Mouse (Mus musculus) limb, embryonic 11.5 days (tissue): Measurements from ENCODE around the gene Akap6. TPM values are rescaled to one million over a fixed set of nuclear protein-coding genes. Genes with fewer than 3 reads are reported as not detected.
A peak's percentile ranks its signal among the peaks of the same experiment; 100 is the strongest.

Source experiments
- ATAC-seq: fragments of 200-750 bp; cut with Nextera tagmentation; 2 replicates; pipeline ENCODE4 v1.8.0; 2017; ENCODE audit warnings: low read depth; ENCODE audit not compliant: insufficient number of reproducible peaks, low FRiP score, low TSS enrichment
- DNase-seq: peaks from one replicate; pipeline ENCODE4 v3.0.0-alpha.2; 2015; ENCODE audit warnings: low spot score
- H3K27ac ChIP-seq: fragments of 300-500 bp; sonication (generic); replicated peaks from 2 replicates; pipeline ENCODE4 v1.5.1; 2014; ENCODE audit warnings: low read depth, mild to moderate bottlenecking, low read length
- H3K27me3 ChIP-seq: fragments of 300-500 bp; sonication (generic); 2 replicates; pipeline ENCODE4 v1.6.1; 2014; ENCODE audit warnings: mild to moderate bottlenecking, low read length, mixed read lengths; ENCODE audit not compliant: control insufficient read depth, insufficient read depth
- H3K36me3 ChIP-seq: fragments of 300-500 bp; sonication (generic); 2 replicates; pipeline ENCODE4 v1.6.1; 2014; ENCODE audit warnings: mild to moderate bottlenecking, low read length, moderate library complexity, mixed read lengths; ENCODE audit not compliant: control insufficient read depth, insufficient read depth
- H3K4me1 ChIP-seq: fragments of 300-500 bp; sonication (generic); 2 replicates; pipeline ENCODE4 v1.6.1; 2014; ENCODE audit warnings: low read length, mixed read lengths; ENCODE audit not compliant: control insufficient read depth, insufficient read depth
- H3K4me2 ChIP-seq: fragments of 300-500 bp; sonication (generic); 2 replicates; pipeline ENCODE4 v1.6.1; 2014; ENCODE audit warnings: low read depth, mild to moderate bottlenecking, moderate library complexity; ENCODE audit not compliant: severe bottlenecking
- H3K4me3 ChIP-seq: fragments of 300-500 bp; sonication (generic); 2 replicates; pipeline ENCODE4 v1.5.1; 2014; ENCODE audit warnings: low read depth, low read length
- H3K9ac ChIP-seq: fragments of 300-500 bp; sonication (generic); 2 replicates; pipeline ENCODE4 v1.6.1; 2014; ENCODE audit warnings: mild to moderate bottlenecking, low read length
- H3K9me3 ChIP-seq: fragments of 300-500 bp; sonication (generic); 2 replicates; pipeline ENCODE4 v1.6.1; 2016; ENCODE audit warnings: low read length; ENCODE audit not compliant: control insufficient read depth
- WGBS: fragments of 180-500 bp; shearing (Covaris S2); extraction: QIAGEN DNeasy Blood & Tissue Kit; methylation state at CpG from one replicate; pipeline ENCODE4 v1.1.7; 2014; 5-methylcytosine and 5-hydroxymethylcytosine counted together
- polyA plus RNA-seq: library from polyadenylated mRNA; unstranded; fragments of >200 nt; fragmentation: Nextera tagmentation; extraction: Ambion mirVana; gene quantifications from 2 replicates; pipeline ENCODE4 v1.2.1, GENCODE M21; 2014

Akap6 gene
- polyA plus RNA-seq, 1 experiment from 2014 or later = 0.29 TPM

DNA sequence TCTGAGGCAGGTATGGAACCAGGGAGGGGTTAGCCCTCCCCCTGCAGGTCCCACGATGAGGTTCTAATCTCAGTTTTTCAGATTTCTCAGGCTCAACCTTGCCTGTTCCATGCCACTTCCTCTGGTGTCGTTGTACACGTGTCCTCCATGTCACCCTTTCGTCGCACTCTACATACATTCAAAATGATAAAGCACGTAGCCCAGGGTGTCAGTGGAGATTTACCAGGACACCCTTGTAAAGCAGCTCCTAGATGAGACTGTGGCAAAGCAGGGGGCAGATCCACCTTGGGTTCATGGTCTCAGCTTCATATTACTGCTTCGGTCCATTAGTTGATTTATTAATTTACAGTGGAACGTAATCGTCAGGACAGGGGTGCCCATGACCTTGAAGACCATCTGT lies 100.5 kb downstream of the Akap6 start:
- ATAC-seq (no peak), DNase-seq (no peak)
- H3K4me3 ChIP-seq = no peak overlapping the region
- WGBS = 83% methylated on average over 9 of the region's 9 CpGs
- H3K27me3 ChIP-seq = no peaks in the 10 kb centered on the region
- no peaks in the 10 kb centered on the region for H3K9me3 ChIP-seq
- H3K4me1 ChIP-seq = no peaks in the 10 kb centered on the region
- no peak overlapping the region for H3K27ac ChIP-seq
- H3K4me2 ChIP-seq = no peak overlapping the region
- no peak overlapping the region for H3K9ac ChIP-seq
- no peaks in the 10 kb centered on the region for H3K36me3 ChIP-seq

DNA sequence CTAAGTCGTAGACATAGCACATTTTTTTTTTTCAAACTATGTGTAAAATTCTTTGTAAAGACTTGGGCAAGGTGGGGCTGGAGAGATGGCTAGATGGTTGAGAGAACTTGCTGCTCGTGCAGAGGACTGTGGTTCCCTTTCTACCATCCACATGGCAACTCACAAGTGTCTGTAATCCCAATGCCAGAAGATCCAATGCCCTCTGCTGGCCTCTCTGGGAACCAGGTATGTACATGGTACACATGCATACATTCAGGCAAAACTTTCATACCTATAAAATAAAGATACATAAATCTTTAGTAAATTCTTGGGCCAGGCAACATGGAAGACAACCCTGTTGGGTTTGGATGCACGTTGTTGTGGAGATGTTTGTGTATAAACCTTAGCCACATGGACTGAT lies 107.1 kb downstream of the Akap6 start:
- Histone ChIP-seq H3K4me1 (no peaks in the 10 kb centered on the region), H3K9me3 (no peaks in the 10 kb centered on the region), H3K27me3 (no peaks in the 10 kb centered on the region), H3K9ac (no peak overlapping the region), H3K4me2 (no peak overlapping the region), H3K27ac (no peak overlapping the region), H3K4me3 (no peak overlapping the region), H3K36me3 (no peaks in the 10 kb centered on the region)
- WGBS = 75% methylated on average over 3 of the region's 3 CpGs
- DNase-seq = no peak
- no peak for ATAC-seq

DNA sequence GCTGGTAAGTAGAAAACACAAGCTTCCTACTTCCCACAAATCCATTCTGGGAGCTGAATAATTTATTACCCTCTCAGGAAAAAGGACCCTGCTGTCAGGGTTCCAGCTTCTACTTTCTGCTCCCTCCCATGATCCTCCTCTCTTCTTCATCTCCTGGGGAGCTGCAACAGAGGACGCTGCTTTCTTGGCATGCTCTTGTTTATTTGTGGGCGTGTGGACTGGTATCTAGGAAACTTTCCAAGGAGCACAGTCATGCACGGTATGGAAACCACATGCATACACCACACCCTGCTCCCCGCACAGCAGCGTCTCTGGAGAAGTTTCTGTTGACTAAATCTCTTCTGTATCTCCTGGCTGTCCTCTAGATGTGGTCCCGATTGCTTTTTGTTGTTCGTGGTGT lies 119.4 kb downstream of the Akap6 start:
- ATAC-seq (no peak), DNase-seq (no peak)
- Histone ChIP-seq H3K27ac (no peak overlapping the region), H3K27me3 (no peaks in the 10 kb centered on the region), H3K36me3 (no peaks in the 10 kb centered on the region), H3K4me2 (no peak overlapping the region), H3K4me3 (no peak overlapping the region), H3K9ac (no peak overlapping the region), H3K9me3 (no peaks in the 10 kb centered on the region), H3K4me1 (no peaks in the 10 kb centered on the region)
- 78% methylated on average over 7 of the region's 7 CpGs for WGBS

DNA sequence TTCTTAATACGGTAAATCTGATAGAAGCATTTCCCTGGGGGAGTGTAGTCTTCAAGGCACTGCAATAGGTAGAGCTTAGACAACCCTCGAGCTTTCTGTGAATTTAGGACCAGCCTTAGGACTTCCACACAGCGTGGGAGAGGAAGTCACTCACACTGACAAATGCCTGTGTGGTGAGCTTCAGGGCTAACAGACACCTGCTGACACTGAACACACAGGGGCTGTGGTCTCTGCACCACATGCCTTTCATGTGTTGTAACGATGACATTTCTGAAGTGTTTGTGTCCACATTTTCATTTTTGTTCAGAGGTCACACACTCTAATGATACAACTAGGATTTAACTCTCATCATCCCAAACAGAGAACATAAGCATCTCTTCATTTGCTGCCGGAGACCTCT lies 125.6 kb downstream of the Akap6 start:
- H3K4me2 ChIP-seq = no peak overlapping the region
- no peaks in the 10 kb centered on the region for H3K9me3 ChIP-seq
- H3K36me3 ChIP-seq = no peaks in the 10 kb centered on the region
- no peak overlapping the region for H3K27ac ChIP-seq
- no peaks in the 10 kb centered on the region for H3K27me3 ChIP-seq
- 94% methylated on average over 5 of the region's 5 CpGs for WGBS
- no peak overlapping the region for H3K9ac ChIP-seq
- H3K4me3 ChIP-seq = no peak overlapping the region
- H3K4me1 ChIP-seq = no peaks in the 10 kb centered on the region
- DNase-seq (no peak), ATAC-seq (no peak)

DNA sequence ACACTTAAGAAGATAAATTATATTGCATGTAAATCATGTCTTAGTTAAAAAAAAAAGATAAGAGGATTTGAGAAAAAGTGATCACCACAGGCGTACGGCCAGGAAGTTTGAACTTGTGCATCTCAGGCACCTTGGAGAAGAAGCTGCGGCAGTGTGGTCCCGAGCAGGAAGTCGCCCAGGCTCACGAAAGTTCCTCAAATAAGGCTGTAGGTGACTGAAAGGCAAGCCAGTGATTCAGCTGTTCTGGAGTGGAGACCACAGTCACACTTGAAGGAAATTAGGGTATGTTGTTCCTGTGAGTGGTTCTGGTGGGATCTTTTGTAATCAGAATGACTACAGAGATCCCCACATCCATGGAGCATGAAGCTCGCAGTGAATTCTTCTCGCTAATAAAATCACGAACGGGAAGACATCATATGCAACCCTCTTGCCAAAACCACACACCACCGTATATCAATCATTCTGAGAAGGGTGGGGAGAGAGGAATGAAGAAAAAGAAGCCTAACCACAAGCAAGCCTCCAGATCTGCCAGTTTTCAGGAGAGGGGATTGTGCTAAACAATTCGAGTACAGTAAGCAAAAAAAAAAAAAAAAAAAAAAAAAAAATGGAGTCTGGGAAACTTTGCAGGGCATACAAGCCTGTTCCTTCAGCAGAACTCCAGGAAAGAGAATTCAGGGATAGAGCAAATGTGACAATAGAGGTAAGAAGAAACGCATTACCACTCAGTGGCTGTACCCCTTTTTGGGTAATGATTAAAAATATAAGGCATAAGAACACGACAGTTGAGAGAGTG lies 130.0 kb downstream of the Akap6 start:
- Histone ChIP-seq H3K27ac (no peak overlapping the region), H3K4me1 (no peaks in the 10 kb centered on the region), H3K27me3 (no peaks in the 10 kb centered on the region), H3K9ac (no peak overlapping the region), H3K9me3 (no peaks in the 10 kb centered on the region), H3K36me3 (no peaks in the 10 kb centered on the region), H3K4me3 (no peak overlapping the region), H3K4me2 (no peak overlapping the region)
- ATAC-seq (no peak), DNase-seq (no peak)
- WGBS = 80% methylated on average over 14 of the region's 14 CpGs

DNA sequence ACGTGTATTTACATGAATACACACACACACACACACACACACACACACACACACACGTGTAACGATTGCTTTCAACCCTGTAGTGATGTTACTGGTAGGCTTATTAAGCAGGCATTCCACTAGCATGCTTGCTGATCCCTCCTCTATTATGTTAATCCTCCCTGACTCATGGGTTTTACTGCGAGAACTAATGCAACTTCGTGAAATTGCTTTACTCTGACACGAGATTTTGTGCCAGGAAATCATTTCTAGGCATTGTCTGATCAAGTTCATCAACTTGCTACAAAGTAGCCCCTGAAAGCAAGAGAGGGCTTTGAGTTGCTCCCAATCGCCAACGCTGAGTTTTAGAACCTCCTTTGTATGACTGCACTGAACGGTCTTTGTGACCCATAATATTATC lies 132.6 kb downstream of the Akap6 start:
- Histone ChIP-seq H3K4me3 (no peak overlapping the region), H3K4me1 (peaks cover 10% of the 10 kb centered on the region), H3K27ac (no peak overlapping the region), H3K4me2 (no peak overlapping the region), H3K9me3 (no peaks in the 10 kb centered on the region), H3K9ac (no peak overlapping the region), H3K36me3 (no peaks in the 10 kb centered on the region), H3K27me3 (no peaks in the 10 kb centered on the region)
- no peak for ATAC-seq
- no peak for DNase-seq
- 66% methylated on average over 9 of the region's 9 CpGs for WGBS

DNA sequence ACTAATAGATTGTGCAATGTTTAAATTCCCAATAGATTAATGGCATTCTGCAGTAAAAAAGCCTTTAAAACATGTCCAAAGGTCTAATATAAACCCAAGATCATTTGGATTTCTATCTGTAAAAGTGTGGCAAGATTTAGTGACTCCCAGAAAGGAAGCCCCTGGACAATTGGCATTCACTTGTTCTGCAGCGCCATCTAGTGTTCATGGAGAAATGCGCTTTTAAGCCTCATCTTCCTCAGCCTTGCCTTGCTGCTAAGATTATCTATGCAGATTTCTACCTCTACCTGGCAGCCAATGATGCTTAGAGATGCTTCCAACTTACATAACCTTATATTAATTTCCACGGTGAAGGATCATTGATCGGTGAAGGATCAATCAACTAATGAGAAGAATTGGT lies 133.0 kb downstream of the Akap6 start:
- peak; percentile 76 for DNase-seq
- Histone ChIP-seq H3K9me3 (no peaks in the 10 kb centered on the region), H3K27ac (no peak overlapping the region), H3K4me1 (peaks cover 10% of the 10 kb centered on the region), H3K36me3 (no peaks in the 10 kb centered on the region), H3K27me3 (no peaks in the 10 kb centered on the region), H3K4me2 (no peak overlapping the region), H3K9ac (no peak overlapping the region), H3K4me3 (no peak overlapping the region)
- WGBS = 7% methylated on average over 4 of the region's 4 CpGs
- ATAC-seq = 0 out of 2 replicates have a peak, but pooled peaks have one; percentile 3

DNA sequence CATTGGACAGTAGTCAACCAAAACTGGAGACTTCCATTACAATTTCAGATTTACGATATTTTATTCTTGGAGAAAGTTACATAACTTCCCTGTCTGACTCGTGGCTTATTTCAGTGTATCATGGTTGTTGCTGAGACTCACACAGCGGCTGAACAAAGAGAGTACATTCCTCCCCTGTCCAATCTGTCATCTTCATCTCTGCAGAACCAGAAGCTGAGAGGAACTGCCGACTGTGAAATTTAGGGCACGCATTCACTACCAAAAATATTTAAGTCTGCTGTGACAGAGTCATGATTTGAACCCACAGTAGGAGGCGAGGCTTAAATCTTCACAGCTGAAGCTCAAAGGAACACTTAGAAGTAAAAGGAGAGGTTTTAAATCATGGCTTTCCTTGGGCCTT lies 134.0 kb downstream of the Akap6 start:
- ATAC-seq (no peak), DNase-seq (no peak)
- Histone ChIP-seq H3K27me3 (no peaks in the 10 kb centered on the region), H3K4me1 (peaks cover 10% of the 10 kb centered on the region), H3K9me3 (no peaks in the 10 kb centered on the region), H3K4me3 (no peak overlapping the region), H3K9ac (no peak overlapping the region), H3K4me2 (no peak overlapping the region), H3K27ac (no peak overlapping the region), H3K36me3 (no peaks in the 10 kb centered on the region)
- 74% methylated on average over 6 of the region's 6 CpGs for WGBS

DNA sequence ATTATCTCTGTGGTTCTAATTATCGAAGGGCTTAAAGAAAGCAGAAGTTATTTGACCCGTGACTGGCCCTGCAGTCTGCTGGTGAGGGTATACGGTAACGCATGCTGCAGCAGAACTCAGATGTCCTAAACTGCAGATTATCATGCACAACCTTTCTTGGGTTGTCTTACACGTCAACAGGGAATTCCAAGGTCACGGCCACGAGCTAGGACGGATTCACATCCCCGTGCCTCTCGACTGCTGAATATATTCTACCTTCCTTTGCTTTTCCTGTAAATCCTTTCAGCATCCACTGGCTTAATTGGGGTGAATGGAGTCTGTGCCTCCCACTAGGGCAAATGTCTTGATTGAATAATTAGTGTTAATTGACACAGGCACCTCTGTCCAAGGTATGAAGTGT lies 134.9 kb downstream of the Akap6 start:
- Histone ChIP-seq H3K9ac (no peak overlapping the region), H3K27me3 (no peaks in the 10 kb centered on the region), H3K4me2 (no peak overlapping the region), H3K9me3 (no peaks in the 10 kb centered on the region), H3K27ac (no peak overlapping the region), H3K4me1 (peaks cover 10% of the 10 kb centered on the region), H3K4me3 (no peak overlapping the region), H3K36me3 (no peaks in the 10 kb centered on the region)
- WGBS = 61% methylated on average over 10 of the region's 10 CpGs
- ATAC-seq = no peak
- no peak for DNase-seq
